Comparison of ENCODE assay signal across 22 mouse cellular contexts in genomic region chr1:127387226-127387625, GRCm38 (mm10).
DNase-seq lines count a peak whose midpoint lies in the region; ATAC-seq and TF ChIP-seq lines count a peak whose summit lies in the region.
"Had no signal": no experiment of that assay in that cellular context is flagged by ENCODE, and none has a peak within 500 bp of the region (broad histone marks: within the 10 kb centered on the region; RNA-seq: fewer than 3 reads in every experiment).

No protein-coding gene starts in this region.

- DNase-seq in kidney, adult 9 months = no peak
- DNase-seq in kidney, postnatal 0 days (ENCODE audit: low spot score) = no peak
- no peak for DNase-seq in kidney, adult 11 months
- DNase-seq in limb, embryonic 10.5 days (ENCODE audit: low spot score) = no peak
- DNase-seq: adrenal gland, adult 2 months; adrenal gland, postnatal 10 days; adrenal gland, postnatal 25 days; cerebellum, adult 11 months; cerebellum, adult 18-20 months; cerebellum, adult 8-10 months; cerebellum, adult 9-11 months; cerebellum, postnatal 14 days; cerebellum, postnatal 36 days; embryo, embryonic 11 days had no signal

- no peak overlapping the region for H3K4me2 ChIP-seq in kidney, embryonic 15.5 days
- H3K4me2 ChIP-seq in kidney, postnatal 0 days (ENCODE audit: low read length) = no peak overlapping the region
- no peak overlapping the region for H3K4me2 ChIP-seq in limb, embryonic 13.5 days (replicated peaks)
- H3K4me2 ChIP-seq: embryonic facial prominence, embryonic 13.5 days; embryonic facial prominence, embryonic 15.5 days; forebrain, embryonic 12.5 days had no signal

- 53% methylated on average over 7 of the region's 7 CpGs for WGBS in kidney, embryonic 15.5 days
- WGBS in kidney, postnatal 0 days = 52% methylated on average over 7 of the region's 7 CpGs
- 71% methylated on average over 7 of the region's 7 CpGs for WGBS in limb, embryonic 13.5 days
- 93% methylated on average over 7 of the region's 7 CpGs for WGBS in limb, embryonic 10.5 days

- peak; percentile 83 for ATAC-seq in kidney, embryonic 15.5 days (replicated peaks; ENCODE audit: low FRiP score)
- ATAC-seq in kidney, postnatal 0 days (replicated peaks; ENCODE audit: low FRiP score, low read depth) = peak; percentile 69
- no peak for ATAC-seq in limb, embryonic 13.5 days (ENCODE audit: low FRiP score, low read depth)
- ATAC-seq: forebrain, embryonic 14.5 days had no signal

- H3K4me3 ChIP-seq in kidney, embryonic 15.5 days (replicated peaks) = no peak overlapping the region
- H3K4me3 ChIP-seq in kidney, postnatal 0 days (replicated peaks; ENCODE audit: low read depth, low read length) = no peak overlapping the region
- no peak overlapping the region for H3K4me3 ChIP-seq in limb, embryonic 13.5 days
- H3K4me3 ChIP-seq in limb, embryonic 10.5 days = no peak overlapping the region
- H3K4me3 ChIP-seq: embryonic facial prominence, embryonic 13.5 days; embryonic facial prominence, embryonic 15.5 days; erythroblast, embryonic 14.5 days; forebrain, embryonic 10.5 days; forebrain, embryonic 12.5 days had no signal

- peaks cover 16% of the 10 kb centered on the region for H3K4me1 ChIP-seq in kidney, embryonic 15.5 days
- H3K4me1 ChIP-seq in kidney, postnatal 0 days (replicated peaks; ENCODE audit: insufficient read depth, low read length) = 0 out of 2 replicates have a peak, but pooled peaks cover 4% of the 10 kb centered on the region
- H3K4me1 ChIP-seq in limb, embryonic 13.5 days = peaks cover 15% of the 10 kb centered on the region
- H3K4me1 ChIP-seq in limb, embryonic 10.5 days = peaks cover 7% of the 10 kb centered on the region; the same call in 1 of the 2 replicates
- H3K4me1 ChIP-seq: embryonic facial prominence, embryonic 13.5 days; embryonic facial prominence, embryonic 15.5 days; forebrain, embryonic 12.5 days had no signal

- H3K36me3 ChIP-seq in kidney, embryonic 15.5 days = peaks cover 45% of the 10 kb centered on the region
- 0 out of 2 replicates have a peak, but pooled peaks cover 4% of the 10 kb centered on the region for H3K36me3 ChIP-seq in kidney, postnatal 0 days (ENCODE audit: insufficient read depth, low read length)
- peaks cover 34% of the 10 kb centered on the region for H3K36me3 ChIP-seq in limb, embryonic 13.5 days
- peaks cover 42% of the 10 kb centered on the region for H3K36me3 ChIP-seq in limb, embryonic 10.5 days

- TF ChIP-seq CTCF in kidney, postnatal 0 days (IDR thresholded peaks at IDR 0.05; ENCODE audit: low read depth) = no peak

- no peak overlapping the region for H3K9ac ChIP-seq in kidney, embryonic 15.5 days
- H3K9ac ChIP-seq in kidney, postnatal 0 days (ENCODE audit: low read depth, low read length) = no peak overlapping the region
- H3K9ac ChIP-seq in limb, embryonic 13.5 days = no peak overlapping the region
- H3K9ac ChIP-seq: embryonic facial prominence, embryonic 13.5 days; embryonic facial prominence, embryonic 15.5 days; forebrain, embryonic 12.5 days had no signal

- no peaks in the 10 kb centered on the region for H3K27me3 ChIP-seq in kidney, embryonic 15.5 days
- H3K27me3 ChIP-seq in kidney, postnatal 0 days (ENCODE audit: insufficient read depth, low read length) = no peaks in the 10 kb centered on the region
- H3K27me3 ChIP-seq in limb, embryonic 13.5 days = no peaks in the 10 kb centered on the region
- H3K27me3 ChIP-seq in limb, embryonic 10.5 days (ENCODE audit: low read depth, poor library complexity, severe bottlenecking) = no peaks in the 10 kb centered on the region
- H3K27me3 ChIP-seq: embryonic facial prominence, embryonic 13.5 days; embryonic facial prominence, embryonic 15.5 days; forebrain, embryonic 12.5 days had no signal

- peak overlapping the region; percentile 84 for H3K27ac ChIP-seq in kidney, embryonic 15.5 days
- no peak overlapping the region for H3K27ac ChIP-seq in kidney, postnatal 0 days
- peak overlapping the region; percentile 28; the same call in 1 of the 2 replicates for H3K27ac ChIP-seq in limb, embryonic 13.5 days
- no peak overlapping the region for H3K27ac ChIP-seq in limb, embryonic 10.5 days
- H3K27ac ChIP-seq: embryonic facial prominence, embryonic 13.5 days; embryonic facial prominence, embryonic 15.5 days; forebrain, embryonic 10.5 days; forebrain, embryonic 12.5 days had no signal

- no peaks in the 10 kb centered on the region for H3K9me3 ChIP-seq in kidney, embryonic 15.5 days (replicated peaks)
- H3K9me3 ChIP-seq in kidney, postnatal 0 days (replicated peaks; ENCODE audit: low read length) = no peaks in the 10 kb centered on the region
- H3K9me3 ChIP-seq in limb, embryonic 13.5 days = peaks cover 8% of the 10 kb centered on the region; the same call in 1 of the 2 replicates
- H3K9me3 ChIP-seq in limb, embryonic 10.5 days (replicated peaks) = no peaks in the 10 kb centered on the region; the same call in 1 of the 2 replicates
- H3K9me3 ChIP-seq: embryonic facial prominence, embryonic 13.5 days; embryonic facial prominence, embryonic 15.5 days; forebrain, embryonic 12.5 days had no signal

Comparison
In these comparisons a context has a peak if more than half of its experiments do, and no peak if none do; other contexts are left out.
1. H3K27ac ChIP-seq: peak in kidney, embryonic 15.5 days (single experiment) and limb, embryonic 13.5 days (single experiment); none in kidney, postnatal 0 days (single experiment) and limb, embryonic 10.5 days (single experiment).